Mouse (Mus musculus): Measurements from ENCODE around the gene S1pr1. TPM values are rescaled to one million over a fixed set of nuclear protein-coding genes. Genes with fewer than 3 reads are reported as not detected.

Gene S1pr1
- polyA plus RNA-seq, 1 experiment from 2014 or later, result 88.9 TPM

DNA sequence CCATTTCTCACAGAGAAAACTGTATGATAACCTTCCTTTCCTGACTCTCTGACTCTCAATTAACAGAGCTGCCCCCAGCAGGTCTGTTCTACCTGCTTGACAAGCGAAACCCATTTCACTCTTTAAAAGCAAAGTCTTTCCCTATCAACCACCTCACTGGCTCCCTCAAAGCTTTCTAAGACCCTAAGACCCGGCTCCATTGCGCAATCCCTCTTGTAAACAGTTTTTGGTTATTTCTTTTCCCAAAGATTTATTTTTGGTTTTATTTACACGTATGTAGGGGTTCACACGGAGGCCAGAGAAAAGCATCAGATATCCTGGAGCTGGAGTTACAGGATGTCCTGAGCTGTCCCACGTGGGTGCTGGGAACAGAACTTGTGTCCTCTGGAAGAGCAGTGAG, 4.0 kb upstream of the S1pr1 start:
- Histone ChIP-seq H3K27ac (ENCODE audit: low read length) (no peak overlapping the region), H3K36me3 (ENCODE audit: control insufficient read depth, insufficient read depth) (no peaks in the 10 kb centered on the region), H3K9me3 (replicated peaks; ENCODE audit: control insufficient read depth, low read length) (no peaks in the 10 kb centered on the region), H3K4me1 (ENCODE audit: control insufficient read depth, insufficient read depth, low read length) (peaks cover 12% of the 10 kb centered on the region; the same call in 1 of the 2 replicates), H3K4me3 (ENCODE audit: low read length) (no peak overlapping the region), H3K27me3 (ENCODE audit: control insufficient read depth, insufficient read depth, low read length) (no peaks in the 10 kb centered on the region), H3K9ac (ENCODE audit: low read length) (no peak overlapping the region), H3K4me2 (ENCODE audit: low read depth, low read length) (no peak overlapping the region)
- ATAC-seq (replicated peaks; ENCODE audit: extremely low read depth, insufficient read depth, low FRiP score), result no peak
- WGBS, result 79% methylated on average over 6 of the region's 6 CpGs

DNA sequence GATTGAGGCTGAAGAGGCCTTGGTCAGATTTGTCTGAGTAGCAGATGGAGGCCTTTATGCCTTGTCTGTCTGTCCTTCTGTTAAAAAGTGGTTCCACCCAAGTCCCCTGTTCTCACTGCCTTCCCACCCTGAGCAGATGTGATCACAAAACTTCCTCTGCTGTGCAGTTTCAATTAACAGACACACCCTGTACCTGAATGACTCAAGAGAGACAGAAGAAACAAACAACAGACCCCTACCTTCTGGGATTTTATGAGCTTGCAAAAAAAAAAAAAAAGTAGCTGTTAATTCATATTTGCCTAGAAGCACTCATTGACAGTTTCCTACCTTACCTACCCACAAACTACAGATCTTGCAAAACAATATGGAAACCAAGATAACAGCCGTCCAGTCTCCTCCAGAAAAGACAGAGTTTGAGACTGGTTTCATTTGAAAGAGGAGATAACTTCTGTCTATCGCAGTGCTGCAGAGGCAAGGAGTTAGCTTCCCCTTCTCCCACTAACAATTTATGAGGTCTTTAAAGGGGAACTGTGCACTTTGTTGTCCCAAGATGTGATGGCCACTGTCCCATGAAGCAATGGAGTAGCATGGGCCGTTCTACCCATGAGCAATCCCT, 1.1 kb upstream of the S1pr1 start:
- Histone ChIP-seq H3K4me3 (ENCODE audit: low read length) (peak overlapping the region; percentile 85), H3K36me3 (ENCODE audit: control insufficient read depth, insufficient read depth) (peaks cover 13% of the 10 kb centered on the region), H3K9me3 (replicated peaks; ENCODE audit: control insufficient read depth, low read length) (no peaks in the 10 kb centered on the region), H3K27me3 (ENCODE audit: control insufficient read depth, insufficient read depth, low read length) (no peaks in the 10 kb centered on the region), H3K4me1 (ENCODE audit: control insufficient read depth, insufficient read depth, low read length) (peaks cover 24% of the 10 kb centered on the region), H3K27ac (ENCODE audit: low read length) (peak overlapping the region; percentile 98), H3K4me2 (ENCODE audit: low read depth, low read length) (peak overlapping the region; percentile 80), H3K9ac (ENCODE audit: low read length) (peak overlapping the region; percentile 93)
- no peak for ATAC-seq (replicated peaks; ENCODE audit: extremely low read depth, insufficient read depth, low FRiP score)
- 61% methylated on average over 3 of the region's 3 CpGs for WGBS

DNA sequence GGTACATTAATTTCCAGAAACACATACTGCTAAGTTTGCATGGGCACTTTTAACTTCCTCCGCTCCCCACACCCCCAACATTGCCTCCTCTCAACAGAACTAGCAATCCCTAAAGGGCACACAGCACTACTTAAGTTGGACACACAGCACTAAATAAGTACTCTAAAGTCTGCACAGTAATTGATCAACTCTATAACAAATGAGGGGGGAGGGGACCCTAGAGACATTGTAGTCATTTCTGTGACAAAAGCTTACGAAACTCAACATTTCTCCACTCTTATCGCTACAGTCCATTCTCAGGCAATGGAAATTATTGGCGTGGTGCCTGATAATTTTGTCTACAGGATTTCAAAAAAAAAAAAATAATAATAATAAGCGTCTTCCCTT, 830 bp downstream of the S1pr1 start:
- H3K36me3 ChIP-seq (ENCODE audit: control insufficient read depth, insufficient read depth), result peaks cover 16% of the 10 kb centered on the region

DNA sequence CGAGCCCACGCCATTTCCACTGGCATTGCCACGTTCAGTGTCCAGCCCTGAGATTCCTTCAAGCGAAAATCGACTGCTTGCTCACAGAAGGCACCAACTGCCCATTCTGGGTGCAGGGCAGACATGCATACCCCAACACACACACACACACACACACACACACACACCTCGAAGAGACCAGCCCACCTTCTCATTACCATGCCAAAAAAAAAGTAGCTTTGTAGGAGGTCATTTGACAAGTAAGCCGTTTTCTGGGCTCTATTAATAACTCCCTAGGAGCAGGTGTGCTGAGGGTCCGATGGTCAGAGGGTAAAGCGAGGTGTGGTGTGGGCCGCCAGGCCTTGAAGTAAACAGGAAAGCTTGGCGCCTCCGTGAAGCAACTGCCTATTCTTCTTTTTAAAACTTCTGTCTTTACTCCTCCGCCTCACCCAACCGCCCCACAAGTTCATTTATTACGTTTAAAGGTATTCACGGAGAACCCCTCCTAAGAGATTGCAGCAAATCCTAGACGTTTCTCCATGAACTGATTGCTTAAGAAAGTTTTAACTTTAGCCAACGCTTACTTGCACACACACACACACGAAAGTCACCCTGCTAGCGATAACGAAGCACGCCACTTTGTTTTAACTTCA, 1.3 kb downstream of the S1pr1 start:
- peaks cover 44% of the 10 kb centered on the region for H3K4me1 ChIP-seq (ENCODE audit: control insufficient read depth, insufficient read depth, low read length)
- H3K9ac ChIP-seq (ENCODE audit: low read length), result peak overlapping the region; percentile 93
- peak overlapping the region; percentile 98 for H3K27ac ChIP-seq (ENCODE audit: low read length)
- ATAC-seq (replicated peaks; ENCODE audit: extremely low read depth, insufficient read depth, low FRiP score), result no peak
- H3K27me3 ChIP-seq (ENCODE audit: control insufficient read depth, insufficient read depth, low read length), result no peaks in the 10 kb centered on the region
- H3K4me2 ChIP-seq (ENCODE audit: low read depth, low read length), result peak overlapping the region; percentile 80
- H3K36me3 ChIP-seq (ENCODE audit: control insufficient read depth, insufficient read depth), result peaks cover 20% of the 10 kb centered on the region
- 11% methylated on average over 22 of the region's 22 CpGs for WGBS
- peak overlapping the region; percentile 85 for H3K4me3 ChIP-seq (ENCODE audit: low read length)
- no peaks in the 10 kb centered on the region for H3K9me3 ChIP-seq (replicated peaks; ENCODE audit: control insufficient read depth, low read length)

More for the DNA sequence above, 830 bp downstream of the S1pr1 start:
- H3K9ac ChIP-seq (ENCODE audit: low read length), result peak overlapping the region; percentile 93
- WGBS, result 5% methylated on average over 5 of the region's 5 CpGs
- H3K27ac ChIP-seq (ENCODE audit: low read length), result peak overlapping the region; percentile 98
- H3K27me3 ChIP-seq (ENCODE audit: control insufficient read depth, insufficient read depth, low read length), result no peaks in the 10 kb centered on the region
- no peaks in the 10 kb centered on the region for H3K9me3 ChIP-seq (replicated peaks; ENCODE audit: control insufficient read depth, low read length)
- peaks cover 39% of the 10 kb centered on the region for H3K4me1 ChIP-seq (ENCODE audit: control insufficient read depth, insufficient read depth, low read length)
- H3K4me3 ChIP-seq (ENCODE audit: low read length), result peak overlapping the region; percentile 85
- peak overlapping the region; percentile 80 for H3K4me2 ChIP-seq (ENCODE audit: low read depth, low read length)
- no peak for ATAC-seq (replicated peaks; ENCODE audit: extremely low read depth, insufficient read depth, low FRiP score)

DNA sequence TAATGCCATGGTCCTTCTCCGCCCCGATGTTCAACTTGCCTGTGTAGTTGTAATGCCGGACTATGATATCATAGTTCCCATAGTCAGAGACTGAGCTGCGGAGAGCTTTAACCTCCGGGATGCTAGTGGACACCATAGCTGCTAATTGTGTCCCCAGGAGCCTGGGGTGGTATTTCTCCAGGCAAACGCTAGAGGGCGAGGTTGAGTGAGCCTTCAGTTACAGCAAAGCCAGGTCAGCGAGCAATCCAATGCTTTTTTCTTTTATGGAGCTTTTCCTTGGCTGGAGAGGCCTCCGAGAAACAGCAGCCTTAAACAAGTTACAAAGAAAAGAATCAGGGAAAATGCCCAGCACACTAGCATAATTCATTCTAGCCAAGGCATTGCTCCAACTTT, 2.1 kb downstream of the S1pr1 start:
- no peak for ATAC-seq (replicated peaks; ENCODE audit: extremely low read depth, insufficient read depth, low FRiP score)

DNA sequence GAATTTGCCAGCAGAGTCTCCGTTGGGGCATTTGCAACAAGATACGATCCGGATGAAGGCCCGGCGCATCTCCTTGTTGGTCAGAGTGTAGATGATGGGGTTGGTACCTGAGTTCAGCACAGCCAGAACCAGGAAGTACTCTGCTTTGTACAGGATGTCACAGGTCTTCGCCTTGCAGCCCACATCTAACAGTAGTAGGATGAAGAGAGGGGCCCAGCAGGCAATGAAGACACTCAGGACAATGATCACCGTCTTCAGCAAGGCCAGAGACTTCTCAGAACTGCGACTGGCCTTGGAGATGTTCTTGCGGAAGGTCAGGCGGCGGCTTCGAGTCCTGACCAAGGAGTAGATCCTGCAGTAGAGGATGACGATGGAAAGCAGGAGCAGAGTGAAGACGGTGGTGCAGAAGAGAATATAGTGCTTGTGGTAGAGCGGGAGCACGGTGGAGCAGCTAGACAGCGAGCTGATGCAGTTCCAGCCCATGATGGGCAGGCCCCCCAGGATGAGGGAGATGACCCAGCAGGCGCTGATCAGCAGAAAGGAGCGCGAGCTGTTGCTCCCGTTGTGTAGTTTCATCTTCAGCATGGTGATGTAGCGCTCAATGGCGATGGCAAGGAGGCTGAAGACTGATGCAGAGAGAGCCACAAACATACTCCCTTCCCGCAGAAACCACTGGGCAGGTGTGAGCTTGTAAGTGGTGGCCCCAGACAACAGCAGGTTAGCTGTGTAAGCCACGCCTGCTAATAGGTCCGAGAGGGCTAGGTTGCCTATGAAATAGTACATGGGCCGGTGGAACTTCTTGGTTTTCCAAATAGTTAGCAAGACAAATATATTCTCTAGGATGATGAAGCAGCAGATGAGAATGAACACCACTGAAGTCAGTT, 2.7 kb downstream of the S1pr1 start:
- 75% methylated on average over 27 of the region's 27 CpGs for WGBS
- no peak for ATAC-seq (replicated peaks; ENCODE audit: extremely low read depth, insufficient read depth, low FRiP score)

More for the DNA sequence above, 2.1 kb downstream of the S1pr1 start:
- Histone ChIP-seq H3K27ac (ENCODE audit: low read length) (peak overlapping the region; percentile 98), H3K27me3 (ENCODE audit: control insufficient read depth, insufficient read depth, low read length) (no peaks in the 10 kb centered on the region), H3K4me2 (ENCODE audit: low read depth, low read length) (peak overlapping the region; percentile 80), H3K4me1 (ENCODE audit: control insufficient read depth, insufficient read depth, low read length) (peaks cover 45% of the 10 kb centered on the region), H3K9me3 (replicated peaks; ENCODE audit: control insufficient read depth, low read length) (no peaks in the 10 kb centered on the region), H3K4me3 (ENCODE audit: low read length) (peak overlapping the region; percentile 85), H3K36me3 (ENCODE audit: control insufficient read depth, insufficient read depth) (peaks cover 22% of the 10 kb centered on the region), H3K9ac (ENCODE audit: low read length) (peak overlapping the region; percentile 93)
- 8% methylated on average over 9 of the region's 9 CpGs for WGBS

DNA sequence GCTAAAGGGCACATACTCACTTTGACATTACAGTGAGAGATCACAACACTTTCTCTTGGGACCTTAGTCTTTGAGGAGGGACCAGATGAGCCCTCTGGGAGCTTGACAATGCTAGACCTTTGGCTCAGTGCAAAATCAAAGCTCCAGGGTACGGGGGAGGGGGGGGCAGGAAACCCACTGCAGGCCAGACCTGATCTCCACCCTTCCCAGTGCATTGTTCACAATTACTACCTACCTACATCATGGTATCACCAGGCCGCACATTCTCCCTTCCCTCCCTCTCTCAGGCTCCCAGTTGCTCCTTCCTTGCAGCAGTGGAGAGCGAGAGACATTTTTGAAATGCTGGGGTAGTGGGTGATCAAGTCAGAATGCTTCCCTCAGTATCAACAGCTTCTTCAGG, 3.5 kb downstream of the S1pr1 start:
- peaks cover 25% of the 10 kb centered on the region for H3K36me3 ChIP-seq (ENCODE audit: control insufficient read depth, insufficient read depth)
- no peak for ATAC-seq (replicated peaks; ENCODE audit: extremely low read depth, insufficient read depth, low FRiP score)
- H3K27me3 ChIP-seq (ENCODE audit: control insufficient read depth, insufficient read depth, low read length), result no peaks in the 10 kb centered on the region
- peak overlapping the region; percentile 53 for H3K27ac ChIP-seq (ENCODE audit: low read length)
- H3K4me3 ChIP-seq (ENCODE audit: low read length), result peak overlapping the region; percentile 85
- peak overlapping the region; percentile 80 for H3K4me2 ChIP-seq (ENCODE audit: low read depth, low read length)
- WGBS, result 62% methylated on average over 3 of the region's 3 CpGs
- peaks cover 42% of the 10 kb centered on the region for H3K4me1 ChIP-seq (ENCODE audit: control insufficient read depth, insufficient read depth, low read length)
- no peaks in the 10 kb centered on the region for H3K9me3 ChIP-seq (replicated peaks; ENCODE audit: control insufficient read depth, low read length)
- H3K9ac ChIP-seq (ENCODE audit: low read length), result peak overlapping the region; percentile 93

More for the DNA sequence above, 2.7 kb downstream of the S1pr1 start:
- H3K4me1 ChIP-seq (ENCODE audit: control insufficient read depth, insufficient read depth, low read length), result peaks cover 45% of the 10 kb centered on the region
- peak overlapping the region; percentile 80 for H3K4me2 ChIP-seq (ENCODE audit: low read depth, low read length)
- H3K9me3 ChIP-seq (replicated peaks; ENCODE audit: control insufficient read depth, low read length), result no peaks in the 10 kb centered on the region
- peak overlapping the region; percentile 93 for H3K9ac ChIP-seq (ENCODE audit: low read length)
- H3K4me3 ChIP-seq (ENCODE audit: low read length), result peak overlapping the region; percentile 85
- peaks cover 22% of the 10 kb centered on the region for H3K36me3 ChIP-seq (ENCODE audit: control insufficient read depth, insufficient read depth)
- peak overlapping the region; percentile 53 for H3K27ac ChIP-seq (ENCODE audit: low read length)
- H3K27me3 ChIP-seq (ENCODE audit: control insufficient read depth, insufficient read depth, low read length), result no peaks in the 10 kb centered on the region

DNA sequence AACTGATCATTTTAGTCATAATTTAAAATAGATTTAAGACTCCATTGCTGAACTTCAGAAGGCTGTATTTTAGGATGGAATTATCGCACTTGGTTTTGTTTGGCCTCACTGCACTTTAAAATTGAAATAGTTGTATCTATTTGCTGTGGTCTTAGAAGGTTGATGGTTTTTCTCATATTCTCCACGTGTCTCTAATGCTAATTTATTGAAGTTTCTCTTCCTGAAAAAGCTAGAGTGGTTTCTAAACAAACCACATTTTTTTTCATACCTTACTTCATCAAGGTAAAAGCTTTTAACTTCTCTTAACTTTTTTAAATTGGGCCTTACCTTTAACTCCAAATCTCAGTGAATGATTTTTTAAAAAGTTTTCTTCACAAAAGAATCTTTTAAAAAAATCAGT, 4.8 kb downstream of the S1pr1 start:
- no peaks in the 10 kb centered on the region for H3K27me3 ChIP-seq (ENCODE audit: control insufficient read depth, insufficient read depth, low read length)
- H3K27ac ChIP-seq (ENCODE audit: low read length), result no peak overlapping the region
- ATAC-seq (replicated peaks; ENCODE audit: extremely low read depth, insufficient read depth, low FRiP score), result no peak
- no peaks in the 10 kb centered on the region for H3K9me3 ChIP-seq (replicated peaks; ENCODE audit: control insufficient read depth, low read length)
- H3K4me2 ChIP-seq (ENCODE audit: low read depth, low read length), result peak overlapping the region; percentile 34
- H3K9ac ChIP-seq (ENCODE audit: low read length), result no peak overlapping the region
- peaks cover 29% of the 10 kb centered on the region for H3K36me3 ChIP-seq (ENCODE audit: control insufficient read depth, insufficient read depth)
- peaks cover 35% of the 10 kb centered on the region for H3K4me1 ChIP-seq (ENCODE audit: control insufficient read depth, insufficient read depth, low read length)
- H3K4me3 ChIP-seq (ENCODE audit: low read length), result no peak overlapping the region
- WGBS, result 71% methylated on average over 2 of the region's 2 CpGs

Measured in heart, embryonic 16.5 days (tissue).